Mouse (Mus musculus) T-helper 1 cell (primary cell): ENCODE results near the gene Gm17067.
"Not testable (repeated sequence)": the region's sequence is repeated elsewhere in the genome, so short reads cannot be mapped to it uniquely, and the experiment has no call there.

Experiments
- in situ Hi-C: fragments of 300-600 bp; cut with MboI, MseI; formaldehyde crosslinking; loops from one replicate; pipeline ENCODE4 v1.15.1; 2025; ENCODE audit warnings: high pct_unique_total_duplicates

Gene Gm17067

DNA sequence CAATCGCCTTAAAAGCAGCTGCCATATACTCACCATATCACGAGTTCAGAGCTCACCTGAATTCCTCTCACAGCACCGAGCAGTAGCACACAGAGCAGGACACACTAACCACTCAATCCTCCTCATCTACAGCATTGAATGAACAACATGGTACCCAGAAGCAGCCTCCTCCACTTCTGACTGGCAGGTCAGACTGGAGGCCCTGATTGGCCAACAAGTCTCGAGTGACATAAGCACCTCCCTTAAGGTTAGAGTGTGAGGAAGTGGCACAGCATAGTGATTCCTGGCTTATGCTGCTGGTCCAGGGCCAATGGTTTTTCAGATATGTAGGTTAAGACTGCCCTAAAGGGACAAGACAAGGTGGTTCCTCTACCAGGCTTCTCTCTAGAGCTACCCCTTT lies at the start of gene Gm17067:
Gene Gm17067 (minus strand): TSS at position 101 of the 400 bp plus-strand sequence.
- in situ Hi-C loops = not testable (repeated sequence)

GRCm38 (mm10) chr7:42749836-42750235 lies 23.0 kb upstream of the Gm17067 start:
- in situ Hi-C loops = loop anchor here (5.0 kb wide), 1 partner anchor 127 kb away; no protein-coding TSS in a partner anchor

GRCm38 (mm10) chr7:42738536-42739210 lies 11.9 kb upstream of the Gm17067 start:
- in situ Hi-C loops = no loop called here

DNA sequence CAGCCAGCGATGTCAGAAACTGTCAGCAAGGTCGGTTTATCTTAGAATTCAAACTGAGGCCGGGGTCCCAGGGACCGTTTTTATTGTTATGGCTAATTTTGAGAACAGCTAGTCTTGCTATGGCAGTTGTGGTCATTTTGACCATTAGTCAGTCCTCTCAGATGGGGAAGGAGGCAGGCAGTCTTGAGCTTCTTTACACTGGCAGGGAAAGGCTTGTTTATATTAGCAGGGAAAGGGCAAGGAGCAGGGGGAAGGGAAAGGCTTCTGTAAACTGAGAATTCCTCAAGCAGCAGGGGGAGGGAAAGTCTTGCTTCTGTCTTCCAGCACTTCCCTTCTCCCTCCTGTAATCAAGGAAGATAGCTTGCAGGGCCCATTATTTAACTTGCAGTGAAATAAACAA lies 33.6 kb downstream of the Gm17067 start:
- in situ Hi-C loops = not testable (repeated sequence)

DNA sequence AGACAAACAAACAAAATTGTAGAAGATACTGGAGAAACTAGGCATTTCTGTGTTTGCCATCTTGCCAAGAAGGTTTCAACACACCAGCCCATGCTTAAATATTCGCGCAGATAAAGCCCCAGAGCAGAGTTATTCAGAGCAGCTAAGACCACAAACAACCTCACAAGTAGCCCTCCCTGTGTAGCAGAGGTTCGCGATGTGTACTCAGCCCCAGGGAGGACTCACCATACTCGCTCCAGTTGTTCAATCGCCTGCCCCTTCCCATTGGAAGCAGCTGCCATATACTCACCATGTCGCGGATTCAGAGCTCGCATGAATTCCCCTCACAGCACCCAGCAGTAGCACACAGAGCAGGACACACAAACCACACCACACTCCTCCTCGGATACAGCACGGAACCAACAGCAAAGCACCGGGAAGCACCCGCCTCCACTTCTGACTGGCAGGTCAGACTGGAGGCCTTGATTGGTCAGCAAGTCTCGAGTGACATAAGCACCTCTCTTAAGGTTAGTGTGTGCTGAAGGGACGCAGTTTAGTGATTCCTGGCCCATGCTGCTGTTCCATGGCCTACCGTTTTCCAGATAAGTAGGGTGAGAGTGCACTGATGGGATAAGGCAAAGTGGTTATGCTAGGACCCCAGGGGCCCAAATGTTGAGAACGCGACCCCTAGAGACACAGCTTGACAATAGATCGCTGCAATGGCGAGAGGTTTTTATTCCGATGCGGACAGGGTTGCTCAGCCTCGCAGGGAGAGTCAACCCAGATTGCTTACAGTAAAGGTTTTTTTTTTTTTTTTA lies 34.3 kb downstream of the Gm17067 start, which contains the start of gene Zfp975:
Gene Zfp975 (minus strand): TSS at position 381 of the 797 bp plus-strand sequence.
- in situ Hi-C loops = not testable (repeated sequence)

- in situ Hi-C loops = not testable (repeated sequence)
Measured at GRCm38 (mm10) chr7:42680081-42680480, 46.7 kb downstream of the Gm17067 start.

DNA sequence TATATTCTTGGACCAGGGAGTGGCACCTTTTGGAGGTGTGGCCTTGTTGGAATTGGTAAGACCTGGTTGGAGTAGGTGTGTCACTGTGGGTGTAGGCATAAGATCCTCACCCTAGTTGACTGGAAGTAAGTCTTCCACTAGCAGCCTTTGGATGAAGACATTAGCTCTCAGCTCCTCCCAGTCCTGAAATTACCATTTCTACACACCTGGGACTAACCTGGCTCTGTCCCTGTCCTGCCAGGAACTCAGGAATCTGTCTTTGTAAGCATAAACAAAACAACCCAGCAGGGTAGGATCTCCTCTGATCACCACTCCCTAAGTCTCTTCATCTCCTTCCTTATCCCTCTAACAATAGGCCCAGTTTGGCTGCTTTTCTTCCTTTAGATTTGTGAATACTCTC lies 47.2 kb downstream of the Gm17067 start:
- in situ Hi-C loops = not testable (repeated sequence)

DNA sequence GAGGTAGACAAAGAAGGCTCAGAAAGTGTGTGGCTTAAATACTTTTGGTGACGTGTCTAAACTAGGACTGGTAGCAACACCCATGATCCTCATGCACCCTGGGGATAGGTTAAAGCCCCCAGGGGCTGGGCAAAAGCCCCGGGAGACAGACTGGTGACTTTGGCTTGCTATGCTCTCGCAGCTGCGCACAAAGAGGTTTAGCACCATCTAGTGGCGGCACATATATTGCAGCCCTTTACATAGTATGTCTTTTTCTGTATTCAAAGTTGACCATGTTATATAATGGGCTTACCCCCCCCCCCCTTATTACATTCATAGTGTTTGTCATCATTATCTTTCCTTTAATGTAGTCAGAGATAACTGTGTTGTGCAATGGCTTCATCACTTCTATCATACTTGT lies 66.7 kb downstream of the Gm17067 start:
- in situ Hi-C loops = loop anchor here (5.0 kb wide), 1 partner anchor 492 kb away; no protein-coding TSS in a partner anchor
